Mouse (Mus musculus): ENCODE measurements around the gene Sdcbp2.
"Not testable (repeated sequence)": the region's sequence is repeated elsewhere in the genome, so short reads cannot be mapped to it uniquely, and the experiment has no call there.

The Sdcbp2 gene

GRCm38 (mm10) chr2:151569452-151569851 lies 3.0 kb upstream of the Sdcbp2 start:
- no peak for DNase-seq

GRCm38 (mm10) chr2:151573667-151574066 lies 1.2 kb downstream of the Sdcbp2 start:
- no peak for DNase-seq

- no peak for DNase-seq
Observed at GRCm38 (mm10) chr2:151574607-151575006, 2.2 kb downstream of the Sdcbp2 start.

GRCm38 (mm10) chr2:151575119-151575698 lies 2.8 kb downstream of the Sdcbp2 start:
- DNase-seq, result peak; percentile 83

DNA sequence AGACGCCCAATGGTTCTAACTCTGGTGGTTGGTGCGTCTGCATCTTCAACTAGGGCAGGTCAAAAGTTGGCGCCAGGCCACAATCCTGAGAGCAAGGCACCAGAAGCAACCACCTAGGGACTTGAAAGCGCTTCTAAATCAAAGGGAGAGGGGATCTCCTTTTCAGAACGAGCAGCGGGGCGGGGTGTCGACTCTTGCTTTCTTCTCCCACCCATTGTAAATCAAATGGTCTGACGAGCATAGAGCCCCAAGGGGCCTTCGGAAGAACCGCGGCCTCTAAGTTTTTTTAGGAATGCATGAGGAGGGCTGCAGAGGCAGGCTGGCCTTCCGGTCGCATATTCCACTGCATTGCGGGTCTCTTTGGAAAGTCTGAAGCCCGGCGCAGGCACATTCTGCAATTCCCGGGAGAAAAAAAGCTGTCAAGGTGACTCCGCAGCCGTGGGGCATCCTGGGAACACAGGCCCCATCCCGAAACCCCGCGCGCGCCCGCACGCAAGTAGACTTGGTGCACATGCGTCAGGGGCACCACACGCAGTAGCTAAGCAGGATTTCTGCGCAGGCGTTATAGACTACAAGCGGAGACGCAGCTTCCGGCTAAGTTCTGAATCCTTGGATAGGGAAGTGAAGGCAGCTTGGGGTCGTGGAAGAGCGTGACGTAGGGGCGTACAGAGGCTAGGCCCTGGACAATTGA lies 3.4 kb downstream of the Sdcbp2 start:
- peak; percentile 92 for DNase-seq

DNA sequence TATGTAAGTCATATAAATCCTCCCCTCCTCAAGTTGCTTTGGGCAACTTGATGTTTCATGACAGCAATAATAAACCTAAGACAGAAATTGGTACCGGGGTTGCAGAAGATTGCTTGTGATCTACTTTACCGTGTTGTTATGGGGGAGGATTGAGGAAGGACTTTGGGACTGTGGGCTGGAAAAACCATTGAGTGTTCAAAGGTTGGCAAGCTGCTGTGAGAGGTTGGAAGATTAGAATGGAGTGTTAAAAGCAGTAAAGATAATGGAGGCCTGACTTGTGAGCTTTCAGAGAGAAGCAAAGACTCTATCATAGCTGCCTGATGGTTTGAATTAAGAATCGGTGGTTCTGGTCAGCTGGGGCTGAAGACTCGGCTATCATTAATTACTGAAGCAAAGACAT lies 6.8 kb downstream of the Sdcbp2 start:
- DNase-seq, result no peak

GRCm38 (mm10) chr2:151580945-151581344 lies 8.5 kb downstream of the Sdcbp2 start:
- no peak for DNase-seq

DNA sequence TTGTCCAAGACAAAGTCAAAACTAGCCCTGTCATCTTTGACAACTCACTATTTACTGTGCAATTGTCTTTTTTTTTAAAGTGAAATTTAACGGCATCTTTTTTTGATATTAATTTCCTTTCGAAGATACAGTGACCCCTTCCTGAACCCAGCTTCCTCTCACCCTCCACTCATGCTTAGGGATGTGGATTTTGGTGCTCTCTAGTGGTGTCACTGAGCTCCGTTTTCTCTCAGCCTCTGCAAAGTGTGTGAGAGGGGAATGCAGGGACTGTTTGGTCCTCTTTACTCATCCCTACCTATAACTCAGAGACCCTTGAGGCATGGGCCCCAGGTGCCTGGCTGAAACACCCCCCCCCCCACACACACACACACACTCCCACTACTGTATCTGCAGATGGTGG lies 13.5 kb downstream of the Sdcbp2 start:
- no peak for DNase-seq

DNA sequence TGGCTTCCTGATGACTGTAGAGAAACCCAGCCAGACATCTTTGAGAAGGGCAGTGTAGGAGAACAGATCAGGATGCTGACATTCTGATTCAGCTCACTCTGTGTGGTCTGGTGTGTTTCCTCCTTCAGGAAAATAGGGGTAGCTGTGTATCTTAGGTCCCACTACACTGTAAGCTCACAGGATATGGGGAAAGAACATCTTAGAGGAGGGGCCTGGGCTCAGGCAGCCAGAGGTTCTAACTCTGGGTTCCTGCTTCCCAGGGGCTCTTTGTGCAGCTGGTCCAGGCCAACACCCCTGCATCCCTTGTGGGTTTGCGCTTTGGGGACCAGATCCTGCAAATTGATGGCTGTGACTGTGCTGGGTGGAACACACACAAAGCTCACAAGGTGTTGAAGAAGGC lies 14.4 kb downstream of the Sdcbp2 start:
- DNase-seq, result no peak

DNA sequence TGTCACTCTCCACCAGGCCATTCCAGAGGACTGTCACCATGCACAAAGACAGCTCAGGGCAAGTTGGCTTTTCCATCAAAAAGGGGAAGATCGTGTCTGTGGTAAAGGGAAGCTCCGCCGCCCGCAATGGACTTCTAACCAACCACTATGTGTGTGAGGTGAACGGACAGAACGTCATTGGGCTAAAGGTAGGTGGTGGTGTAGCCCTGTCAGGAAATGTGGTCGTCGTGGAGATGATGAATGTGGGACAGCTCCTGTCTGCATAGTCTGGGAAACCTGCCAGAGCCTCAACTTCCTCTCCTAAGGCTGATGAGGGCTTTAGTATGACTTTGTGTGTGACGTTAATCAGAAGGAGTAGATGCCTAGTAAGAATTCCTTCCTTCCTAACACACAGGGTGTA lies 14.9 kb downstream of the Sdcbp2 start:
- DNase-seq, result no peak

- no peak for DNase-seq
Observed at GRCm38 (mm10) chr2:151598068-151598467, 25.6 kb downstream of the Sdcbp2 start.

DNA sequence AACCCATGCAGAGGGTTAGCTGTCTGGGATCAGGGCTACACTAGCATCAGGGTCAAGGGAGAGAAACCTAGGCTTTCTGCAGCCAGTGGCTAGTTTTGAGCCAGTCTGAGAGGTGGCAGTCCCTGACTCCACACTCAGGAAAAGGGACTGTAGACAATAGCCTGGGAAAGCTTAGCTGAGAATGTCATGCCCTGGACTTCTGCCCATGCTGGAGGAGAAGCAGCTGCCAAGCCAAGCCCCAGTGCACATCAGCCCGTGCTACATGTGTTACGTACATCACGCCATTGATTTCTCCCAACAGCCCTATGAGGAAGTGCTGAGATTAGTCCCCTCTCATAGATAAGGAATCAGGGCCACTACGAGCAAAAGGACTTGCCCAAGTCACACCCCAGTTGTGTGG lies 29.7 kb downstream of the Sdcbp2 start:
- DNase-seq, result no peak

DNA sequence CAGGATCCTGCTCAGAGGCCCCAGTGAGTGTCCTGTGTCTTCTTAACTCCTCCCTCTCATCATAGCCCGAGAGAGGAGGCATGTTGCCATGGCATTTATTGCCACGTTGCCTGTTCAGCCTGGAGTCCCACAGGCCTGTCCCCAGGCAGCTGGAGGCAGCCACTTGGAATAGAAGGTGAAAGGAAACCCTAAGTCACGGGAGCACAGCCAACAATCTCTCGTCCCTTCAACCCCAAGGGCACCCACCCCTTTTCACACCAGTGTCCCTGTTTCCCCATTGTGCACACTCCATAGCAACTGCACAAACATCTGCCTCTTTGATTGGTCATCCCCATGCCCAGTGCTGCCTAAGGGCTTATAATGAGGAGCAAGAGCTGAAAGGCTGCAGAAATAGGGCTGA lies 31.2 kb downstream of the Sdcbp2 start:
- DNase-seq, result peak; percentile 32

DNA sequence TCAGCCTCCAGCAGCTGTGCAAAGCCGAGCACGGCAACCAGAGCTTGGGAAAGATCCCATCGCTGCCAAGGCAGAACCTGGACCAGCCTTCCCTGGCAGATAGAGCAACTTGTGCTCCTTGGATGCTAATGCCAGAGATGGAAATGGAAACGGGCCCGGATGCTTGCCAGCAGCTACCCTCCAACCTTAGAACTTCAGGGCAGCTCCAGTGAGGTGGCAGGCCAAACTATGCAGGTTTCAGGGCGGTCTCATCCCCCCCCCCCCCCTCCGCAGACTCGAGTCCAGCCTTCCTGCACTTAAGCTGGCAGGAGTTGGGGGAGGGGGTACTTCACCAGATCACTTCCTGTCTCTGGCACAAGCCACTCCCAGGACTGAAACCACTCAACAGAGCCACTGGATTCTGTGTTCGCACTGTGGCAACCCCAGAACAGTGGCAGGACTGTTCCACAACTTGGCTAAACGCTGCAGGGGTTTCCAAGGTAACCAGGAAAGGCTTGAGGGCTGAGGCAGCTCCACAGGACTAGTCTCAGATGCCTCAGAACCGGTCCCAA lies 33.1 kb downstream of the Sdcbp2 start:
- DNase-seq, result peak; percentile 57

GRCm38 (mm10) chr2:151608435-151608834 lies 36.0 kb downstream of the Sdcbp2 start:
- DNase-seq, result peak; percentile 89

- DNase-seq, result no peak
Observed at GRCm38 (mm10) chr2:151609974-151610373, 37.6 kb downstream of the Sdcbp2 start.

DNA sequence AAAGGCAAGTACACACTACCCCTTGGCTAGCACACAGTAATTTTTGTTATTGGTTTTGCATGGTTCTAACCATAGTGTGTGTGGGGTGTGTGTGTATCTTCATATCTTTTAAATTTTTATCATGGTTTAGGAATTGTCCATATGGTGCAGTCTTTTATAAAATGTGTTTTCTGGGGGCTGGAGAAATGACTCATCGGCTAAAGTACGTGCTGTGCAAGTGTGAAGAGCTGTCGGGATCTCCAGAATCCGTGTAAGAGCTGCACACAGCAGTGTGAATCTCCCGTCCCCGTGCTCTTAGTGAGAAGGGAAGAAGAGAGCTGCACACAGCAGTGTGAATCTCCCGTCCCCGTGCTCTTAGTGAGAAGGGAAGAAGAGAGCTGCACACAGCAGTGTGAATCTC lies 43.4 kb downstream of the Sdcbp2 start:
- not testable (repeated sequence) for DNase-seq

- no peak for DNase-seq
Observed at GRCm38 (mm10) chr2:151616551-151617329, 44.3 kb downstream of the Sdcbp2 start.

DNA sequence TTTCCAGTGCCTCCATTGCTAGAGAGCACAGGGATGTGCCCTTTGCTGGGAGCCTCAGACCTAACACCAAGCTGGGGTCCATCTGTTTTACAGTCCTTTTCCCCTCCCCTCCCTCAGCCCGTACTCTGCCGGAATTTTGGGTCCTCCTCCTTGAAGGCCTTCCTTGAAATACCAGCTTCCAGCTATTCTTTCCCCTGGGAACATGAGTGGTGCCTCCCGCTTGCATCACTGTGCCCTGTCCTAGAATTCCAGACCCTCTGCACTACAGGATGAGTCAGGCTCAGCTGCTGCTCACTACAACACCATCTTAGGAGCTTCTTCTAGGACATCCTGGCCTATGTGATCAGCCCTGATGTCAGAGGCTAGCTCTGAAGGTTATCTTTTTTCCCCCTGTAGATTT lies 51.4 kb downstream of the Sdcbp2 start:
- DNase-seq, result no peak

GRCm38 (mm10) chr2:151626296-151626695 lies 53.9 kb downstream of the Sdcbp2 start:
- no peak for DNase-seq

DNA sequence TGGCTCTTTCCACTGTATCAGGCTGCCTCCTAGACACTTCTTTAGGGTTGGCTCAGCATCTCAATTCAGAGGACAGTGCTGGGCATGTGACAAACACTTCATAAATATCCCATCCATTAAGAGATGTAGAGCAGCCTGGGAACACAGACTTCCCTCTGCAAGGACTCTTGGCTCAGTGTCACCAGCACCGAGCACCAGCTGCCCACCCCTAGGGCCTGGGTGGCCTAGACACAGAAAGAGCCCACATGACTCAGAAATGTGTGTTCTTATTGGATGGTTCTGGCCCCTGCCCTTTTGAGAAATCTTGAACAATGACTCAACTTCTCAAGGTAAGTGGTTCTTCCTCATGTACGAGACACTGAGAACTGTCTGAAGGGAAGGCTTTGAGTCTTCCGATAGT lies 55.6 kb downstream of the Sdcbp2 start:
- no peak for DNase-seq

- DNase-seq, result no peak
Observed at GRCm38 (mm10) chr2:151629310-151629709, 56.9 kb downstream of the Sdcbp2 start.

GRCm38 (mm10) chr2:151631406-151632158 lies 59.2 kb downstream of the Sdcbp2 start:
- DNase-seq, result peak; percentile 41
